Mouse (Mus musculus): Measurements from ENCODE around the gene Tmem215.

The Tmem215 gene

DNA sequence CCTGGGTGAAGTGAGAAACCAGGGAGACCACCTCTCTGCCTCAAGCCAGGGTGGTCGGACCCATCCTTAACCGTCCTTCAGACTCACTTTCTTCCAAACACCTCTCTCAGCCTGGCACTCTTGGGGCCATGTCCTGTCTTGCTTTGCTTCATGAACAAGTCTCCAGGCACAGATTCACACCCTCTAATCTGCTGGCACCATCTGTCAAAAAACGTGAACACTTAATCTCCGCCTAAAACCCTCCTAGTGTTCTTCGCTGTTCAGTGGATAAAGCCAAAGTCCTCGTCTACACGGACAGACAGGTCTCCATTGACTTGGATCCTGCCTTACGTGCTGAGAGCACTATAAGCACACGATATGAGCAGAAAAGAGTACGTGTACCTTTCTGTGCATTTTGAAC lies at the start of gene Tmem215:
Gene Tmem215 (plus strand): TSS at position 301 of the 400 bp plus-strand sequence.
- no peak for DNase-seq (ENCODE audit: low spot score)

DNA sequence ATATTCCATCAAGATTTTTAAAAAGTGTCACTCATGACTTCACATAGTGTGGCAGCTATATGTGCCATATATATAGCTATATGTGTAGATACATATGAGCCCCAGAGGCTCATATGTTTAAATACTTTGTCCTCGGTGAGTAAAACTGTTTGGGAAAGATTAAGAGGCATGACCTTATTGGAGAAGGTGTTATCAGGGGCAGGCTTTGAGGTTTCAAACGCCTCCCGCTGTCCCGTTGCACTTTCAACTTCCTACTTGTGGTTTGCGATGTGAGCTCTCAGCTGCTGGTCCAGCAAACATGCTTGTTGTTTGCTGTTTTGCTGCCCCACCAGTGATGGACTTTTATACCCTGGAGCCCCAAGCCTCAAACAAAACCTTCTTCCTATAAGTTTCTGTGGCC lies 40.1 kb upstream of the Tmem215 start:
- no peak for DNase-seq (ENCODE audit: low spot score)

DNA sequence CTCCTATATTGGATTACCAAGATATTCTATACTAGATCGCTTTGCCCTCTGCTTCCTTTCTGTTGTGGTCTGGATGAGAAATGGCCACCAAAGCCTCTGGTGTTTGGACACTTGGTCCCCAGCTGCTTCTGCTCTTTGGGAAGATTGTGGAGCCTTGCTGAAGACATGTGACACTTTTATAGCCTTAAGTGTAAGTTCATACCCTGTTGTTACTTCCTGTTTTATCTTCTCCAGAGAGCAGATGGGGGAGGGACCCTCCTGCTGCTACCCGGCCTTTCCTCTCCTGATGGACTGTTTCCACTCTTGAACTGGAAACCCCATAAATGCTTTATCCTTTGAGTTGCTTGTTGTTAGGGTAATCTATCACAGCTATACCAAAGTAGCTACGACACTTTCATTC lies 38.6 kb upstream of the Tmem215 start:
- DNase-seq (ENCODE audit: low spot score), result no peak

DNA sequence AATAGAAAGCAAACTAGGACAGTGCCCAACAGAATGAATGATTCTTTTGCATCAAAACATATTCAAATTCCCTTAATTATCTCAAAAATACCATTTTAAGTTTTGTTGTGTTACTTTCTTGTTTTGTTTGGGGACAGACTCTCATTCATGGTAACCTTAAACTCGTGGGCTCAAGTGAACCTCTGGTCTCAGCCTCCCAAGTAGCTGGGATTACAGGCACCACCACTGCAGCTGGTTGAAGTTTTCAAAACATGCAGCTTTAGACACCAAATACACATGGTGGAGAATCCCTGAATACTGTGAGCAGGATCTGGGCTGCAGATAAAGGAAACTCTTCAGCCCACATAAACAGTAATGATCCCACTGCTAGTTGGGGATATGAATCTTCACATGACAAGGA lies 37.6 kb upstream of the Tmem215 start:
- no peak for DNase-seq (ENCODE audit: low spot score)

DNA sequence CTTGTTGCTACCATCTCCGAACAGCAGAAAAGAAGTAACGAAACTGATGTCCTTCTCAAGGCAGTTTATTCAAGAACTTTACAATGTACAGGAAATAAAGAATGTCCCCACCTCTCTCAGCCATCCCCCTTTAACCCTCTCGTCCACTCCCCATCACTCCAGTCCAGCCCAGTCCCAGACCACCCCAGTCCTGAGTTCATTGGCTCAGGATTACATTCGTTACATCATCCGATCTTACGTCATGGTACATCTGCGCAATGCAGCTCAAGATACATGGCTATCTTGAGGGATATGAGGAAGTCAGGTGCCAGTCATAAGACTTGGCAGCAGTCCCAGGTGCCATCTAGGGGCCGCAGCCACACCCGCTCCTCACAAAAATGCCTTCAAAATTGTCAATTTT lies 28.4 kb upstream of the Tmem215 start:
- DNase-seq (ENCODE audit: low spot score), result no peak

DNA sequence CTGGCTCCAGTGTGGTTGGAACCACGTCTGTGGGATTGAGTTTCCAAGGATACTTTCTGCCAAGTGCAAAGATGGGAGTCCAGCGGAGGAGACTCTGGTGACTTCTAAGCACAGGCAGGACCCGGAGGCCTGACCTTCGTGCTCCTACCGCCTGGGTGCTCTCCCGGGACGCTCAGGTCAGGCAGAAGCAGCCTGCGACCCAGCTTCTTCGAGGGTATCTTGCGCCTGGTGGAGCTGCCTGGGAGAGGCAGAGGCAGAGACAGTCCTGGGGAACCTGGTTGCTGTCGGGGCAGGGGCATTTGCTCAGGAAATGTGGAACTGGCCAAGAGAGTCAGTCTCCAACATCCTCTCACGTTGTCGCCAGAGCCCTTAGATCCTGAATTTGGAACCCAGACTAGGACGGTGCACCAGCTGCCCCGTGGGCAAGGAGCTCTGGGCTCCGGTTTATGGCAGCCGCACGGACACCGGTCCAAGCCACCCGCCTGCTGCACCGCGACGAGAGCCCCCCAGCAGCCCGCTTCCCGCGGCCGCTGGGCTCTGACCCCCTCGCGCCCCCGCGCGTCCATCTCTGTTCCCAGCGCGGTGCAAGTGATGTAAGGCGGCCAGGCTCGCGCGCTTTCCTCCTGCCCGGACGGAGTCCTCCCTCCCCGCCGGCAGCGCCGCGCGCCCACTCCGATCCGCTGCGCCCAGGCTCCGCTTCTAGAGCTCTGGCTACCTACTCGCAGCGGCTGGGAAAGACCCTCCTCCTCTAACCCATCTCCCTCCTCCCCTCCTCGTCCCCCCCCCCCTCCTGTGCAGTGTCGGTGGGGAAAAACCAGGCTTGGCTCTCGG lies 935 bp downstream of the Tmem215 start:
- DNase-seq (ENCODE audit: low spot score), result no peak

DNA sequence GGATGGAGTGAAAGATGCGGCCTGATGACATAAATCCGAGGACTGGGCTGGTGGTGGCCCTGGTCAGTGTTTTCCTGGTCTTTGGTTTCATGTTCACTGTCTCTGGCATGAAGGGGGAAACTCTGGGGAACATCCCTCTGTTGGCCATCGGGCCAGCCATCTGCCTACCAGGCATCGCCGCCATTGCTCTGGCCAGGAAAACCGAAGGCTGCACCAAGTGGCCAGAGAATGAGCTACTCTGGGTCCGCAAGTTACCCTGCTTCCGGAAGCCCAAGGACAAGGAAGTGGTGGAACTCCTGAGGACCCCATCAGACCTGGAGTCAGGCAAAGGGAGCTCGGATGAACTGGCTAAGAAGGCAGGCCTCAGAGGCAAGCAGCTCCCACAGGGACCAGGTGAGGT lies 1.9 kb downstream of the Tmem215 start:
- no peak for DNase-seq (ENCODE audit: low spot score)

DNA sequence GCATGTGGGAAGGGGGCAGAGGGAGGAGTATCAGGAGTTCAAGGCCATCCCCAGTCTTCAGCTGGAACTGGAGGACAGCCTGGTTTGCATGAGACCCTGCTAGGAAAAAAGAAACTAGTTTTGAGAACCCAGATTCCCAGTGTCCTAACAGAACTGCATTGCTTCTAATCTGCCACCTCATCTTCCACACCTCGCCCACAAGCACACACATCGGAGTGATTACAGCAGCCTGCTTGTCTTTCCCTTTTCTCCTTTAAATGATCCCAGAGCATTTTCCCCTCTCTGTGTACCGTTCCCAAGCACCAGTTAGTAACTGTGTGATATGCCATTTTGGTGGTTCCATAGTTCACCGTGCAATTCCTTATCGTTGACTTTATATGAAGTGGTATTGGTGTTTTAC lies 6.0 kb downstream of the Tmem215 start:
- no peak for DNase-seq (ENCODE audit: low spot score)

DNA sequence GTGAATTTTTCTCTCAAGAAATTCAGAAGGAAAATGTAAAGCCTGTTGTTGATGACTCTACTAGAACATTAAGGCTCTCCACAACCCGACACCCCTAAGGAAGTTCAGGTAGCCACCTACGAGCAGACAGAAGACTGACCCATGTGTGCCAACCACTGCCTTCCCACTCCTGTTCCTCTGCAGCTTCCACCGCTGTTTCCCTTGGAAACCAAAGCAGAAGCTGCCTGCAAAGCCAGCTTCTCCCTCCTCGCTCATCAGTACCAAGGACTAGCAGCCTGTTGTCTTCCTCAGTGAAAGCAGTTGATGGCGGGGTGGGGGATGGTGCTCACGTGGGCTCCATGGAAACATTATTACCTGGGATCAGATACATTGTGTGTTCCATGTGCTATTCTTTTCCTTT lies 14.6 kb downstream of the Tmem215 start:
- no peak for DNase-seq (ENCODE audit: low spot score)

DNA sequence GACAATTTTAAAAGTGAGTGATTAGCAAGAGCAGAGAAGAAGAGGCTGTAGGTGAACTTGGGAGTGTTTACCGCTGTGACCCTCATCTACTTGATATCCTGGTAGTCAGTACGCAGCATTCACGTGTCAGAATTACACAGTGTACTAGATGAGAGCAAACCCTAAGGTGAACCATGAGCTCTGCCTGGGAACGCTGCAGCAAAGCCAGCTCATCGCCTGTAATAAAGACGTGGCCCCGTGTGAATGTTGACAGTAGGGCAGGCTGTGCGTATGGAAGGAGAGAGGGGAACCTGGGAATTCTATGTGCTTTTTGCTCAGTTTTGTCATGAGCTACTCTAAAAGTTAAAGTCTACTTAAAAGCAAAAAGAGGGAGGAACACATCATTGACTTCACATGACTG lies 19.8 kb downstream of the Tmem215 start:
- DNase-seq (ENCODE audit: low spot score), result no peak

DNA sequence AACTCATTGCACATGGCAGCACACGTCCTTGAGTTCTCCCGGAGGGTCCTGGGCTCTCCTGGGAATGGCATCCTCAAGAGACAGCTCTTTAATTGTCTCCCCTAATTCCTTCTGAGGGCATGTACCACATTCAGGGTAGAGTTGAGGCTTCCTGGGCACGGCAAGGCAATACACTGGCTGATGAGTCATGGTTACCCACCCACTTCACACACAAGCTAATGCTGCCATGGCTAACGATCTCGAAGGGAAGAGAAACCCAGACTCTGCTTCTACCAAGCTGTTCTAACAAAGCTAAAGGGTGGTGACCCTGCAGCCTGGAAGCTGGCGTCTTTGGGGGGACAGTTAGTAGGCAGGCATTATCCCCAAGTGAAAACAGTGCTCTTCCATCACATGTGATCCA lies 24.4 kb downstream of the Tmem215 start:
- no peak for DNase-seq (ENCODE audit: low spot score)

DNA sequence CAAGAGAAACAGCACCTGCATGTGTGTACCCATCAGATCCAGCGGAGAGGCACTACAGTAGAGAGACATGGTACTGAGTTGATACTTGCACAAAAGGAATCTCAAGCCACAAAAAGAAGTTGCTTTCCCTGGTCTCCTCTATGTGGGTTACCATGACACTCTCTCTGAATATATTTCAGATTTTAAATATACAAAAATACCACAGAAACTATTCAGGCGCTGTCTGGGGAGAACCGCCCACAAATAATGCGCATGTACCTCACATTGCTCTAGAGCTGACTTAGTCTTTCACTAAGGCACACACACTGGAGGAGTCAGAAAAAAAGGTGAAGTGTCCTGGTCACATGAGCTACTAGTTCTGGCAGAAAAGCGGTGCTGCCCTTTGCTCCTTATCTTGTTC lies 24.8 kb downstream of the Tmem215 start:
- no peak for DNase-seq (ENCODE audit: low spot score)

DNA sequence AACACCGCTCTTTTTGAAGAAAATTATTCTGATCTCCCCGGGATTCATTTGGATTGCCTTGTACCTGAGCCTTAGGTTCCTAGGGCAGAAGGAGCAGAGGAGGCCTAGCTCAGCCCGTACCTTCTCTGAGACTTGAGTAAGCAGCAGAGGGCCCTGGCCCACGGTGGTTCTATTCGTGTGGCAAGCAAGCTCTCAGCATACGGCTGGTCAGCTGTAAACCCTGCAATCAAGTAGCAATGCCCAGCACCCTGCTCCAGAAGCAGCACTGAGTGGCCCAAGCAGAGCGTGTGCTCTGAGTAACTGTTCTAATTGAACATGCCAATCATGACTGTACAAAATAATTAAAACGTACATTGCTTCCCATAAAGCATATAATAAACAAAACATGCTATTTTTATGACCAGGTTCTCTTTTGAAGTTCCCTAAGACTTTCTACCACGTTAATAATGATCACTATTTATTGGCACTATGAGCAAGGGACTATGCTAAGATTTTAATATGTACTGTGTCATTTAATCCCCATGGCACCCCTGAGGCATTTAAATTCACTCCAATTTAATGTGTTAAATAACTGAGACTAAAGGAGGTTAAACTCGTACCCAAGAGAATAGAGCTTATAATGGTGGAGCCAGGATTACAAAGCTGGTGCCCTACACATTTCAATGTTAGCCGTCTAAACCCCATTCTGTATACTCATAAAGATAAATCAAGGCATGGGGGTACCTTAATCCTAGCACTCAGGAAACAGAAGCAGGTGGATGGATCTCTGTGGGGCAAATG lies 28.0 kb downstream of the Tmem215 start:
- no peak for DNase-seq (ENCODE audit: low spot score)

DNA sequence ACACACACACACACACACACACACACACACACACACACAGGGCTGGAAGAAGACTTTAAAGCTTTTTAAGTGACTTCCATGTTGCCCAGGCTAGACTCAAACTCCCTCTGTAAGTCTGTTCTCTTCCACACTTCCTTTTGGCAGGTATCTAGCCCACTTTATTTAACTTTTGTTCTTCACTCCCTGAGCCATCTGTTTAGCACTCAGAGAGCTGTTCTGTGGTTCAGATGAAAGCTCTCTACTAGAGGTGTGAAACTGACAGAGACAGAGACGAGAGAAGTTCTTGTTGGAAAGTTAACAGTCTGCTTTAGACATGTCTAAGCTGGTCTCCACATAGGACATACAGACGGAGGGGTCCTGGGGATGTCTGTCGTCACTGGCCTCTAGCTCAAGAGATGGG lies 30.5 kb downstream of the Tmem215 start:
- DNase-seq (ENCODE audit: low spot score), result no peak

DNA sequence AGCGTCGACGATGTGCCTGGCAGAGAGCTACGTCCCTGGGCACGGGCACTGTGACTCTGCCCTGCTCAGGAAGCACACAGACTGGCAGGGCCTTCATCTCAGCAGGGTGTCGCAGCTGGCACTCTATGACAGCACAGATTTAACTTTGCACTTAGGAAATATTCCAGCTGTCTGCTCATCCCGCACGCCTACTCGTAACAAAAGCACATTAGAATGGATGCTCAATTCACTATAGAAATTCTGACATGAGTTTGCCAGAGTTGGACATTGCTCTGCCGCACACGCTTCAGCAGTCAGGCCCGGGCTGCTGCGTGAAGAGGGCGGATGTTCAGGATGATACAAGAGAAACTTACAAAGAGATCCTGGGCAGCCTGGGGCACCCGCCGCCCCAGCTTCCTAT lies 37.6 kb downstream of the Tmem215 start:
- DNase-seq (ENCODE audit: low spot score), result no peak

DNA sequence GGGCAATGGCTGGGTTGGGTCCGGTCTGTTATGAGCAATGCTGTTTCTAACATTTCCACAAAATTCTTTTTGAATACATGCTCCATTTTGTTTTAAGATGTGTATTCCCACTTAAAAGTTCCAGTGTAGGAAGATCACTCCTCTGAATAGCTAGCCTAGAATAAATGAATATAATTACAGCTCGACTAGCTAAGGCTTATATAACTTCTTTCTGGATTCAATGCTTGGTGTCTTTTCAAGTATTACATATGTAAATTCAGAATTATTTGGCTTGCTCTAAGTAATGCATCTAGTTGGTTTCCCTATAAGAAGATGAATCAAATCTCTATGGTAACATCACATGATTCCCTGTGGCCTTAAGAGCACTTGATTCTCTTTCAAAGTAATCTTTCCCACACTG lies 41.3 kb downstream of the Tmem215 start:
- no peak for DNase-seq (ENCODE audit: low spot score)

DNA sequence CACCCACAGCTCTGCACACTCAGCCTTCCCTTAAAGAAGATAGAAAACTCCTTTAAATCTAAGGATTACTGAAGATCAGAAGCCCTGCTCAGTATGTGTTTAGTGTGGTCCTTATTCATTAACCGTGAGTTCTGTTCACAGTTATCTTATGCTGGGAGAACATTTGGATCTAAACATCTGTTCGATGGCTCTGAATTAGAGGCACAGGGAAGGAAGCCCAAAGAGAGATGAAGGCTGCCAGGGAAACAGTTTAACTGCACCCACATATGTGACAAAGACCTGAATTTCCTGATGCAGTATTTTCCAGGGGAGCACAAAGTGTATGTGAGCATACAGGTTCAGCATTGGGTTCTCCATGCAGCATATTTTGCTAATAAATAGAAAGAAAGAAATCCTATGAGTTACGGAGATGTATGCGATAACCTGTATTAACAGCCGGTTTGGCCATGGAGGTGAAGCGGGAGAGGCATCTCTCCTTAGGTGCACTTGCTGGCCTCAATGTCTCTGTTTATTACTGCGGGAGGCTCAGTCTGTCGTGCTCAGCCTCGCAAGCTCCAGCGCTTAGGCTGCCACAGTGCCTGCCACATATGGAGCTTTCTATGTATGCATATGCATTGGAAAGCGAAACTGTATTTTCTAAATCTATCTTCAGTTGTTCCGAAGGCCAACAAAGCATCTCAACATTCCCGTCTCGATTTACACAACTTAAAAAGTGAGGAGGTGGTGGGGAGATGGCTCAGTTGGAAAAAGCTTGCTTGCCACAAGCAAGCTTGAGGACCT lies 46.8 kb downstream of the Tmem215 start:
- DNase-seq (ENCODE audit: low spot score), result no peak

All from testis, postnatal 14 days (tissue).